Mouse (Mus musculus) intestine, postnatal 0 days (tissue): ENCODE results near the gene Rnf144a. TPM values are rescaled to one million over a fixed set of nuclear protein-coding genes. Genes with fewer than 3 reads are reported as not detected.

ENCODE experiments used
- ATAC-seq: fragments of 200-750 bp; cut with Nextera tagmentation; 2 replicates; pipeline ENCODE4 v1.8.0; 2017; ENCODE audit warnings: mild to moderate bottlenecking, moderate TSS enrichment, moderate library complexity
- H3K27ac ChIP-seq: fragments of 300-500 bp; sonication (generic); 2 replicates; pipeline ENCODE4 v1.5.1; 2014; ENCODE audit warnings: mild to moderate bottlenecking, low read depth, low read length, moderate library complexity
- H3K27me3 ChIP-seq: fragments of 300-500 bp; sonication (generic); replicated peaks from 2 replicates; pipeline ENCODE4 v1.6.1; 2014; ENCODE audit warnings: low read length, mixed read lengths; ENCODE audit not compliant: control insufficient read depth, insufficient read depth
- H3K36me3 ChIP-seq: fragments of 300-500 bp; sonication (generic); 2 replicates; pipeline ENCODE4 v1.6.1; 2014; ENCODE audit warnings: mild to moderate bottlenecking, moderate library complexity; ENCODE audit not compliant: control insufficient read depth, insufficient read depth
- H3K4me1 ChIP-seq: fragments of 300-500 bp; sonication (generic); replicated peaks from 2 replicates; pipeline ENCODE4 v1.6.1; 2014; ENCODE audit warnings: antibody characterized with exemption, low read length, mixed read lengths; ENCODE audit not compliant: control insufficient read depth, insufficient read depth
- H3K4me2 ChIP-seq: fragments of 300-500 bp; sonication (generic); replicated peaks from 2 replicates; pipeline ENCODE4 v1.6.1; 2014; ENCODE audit warnings: low read depth, mild to moderate bottlenecking, moderate library complexity
- H3K4me3 ChIP-seq: fragments of 300-500 bp; sonication (generic); 2 replicates; pipeline ENCODE4 v1.5.1; 2014; ENCODE audit warnings: low read depth, low read length
- H3K9ac ChIP-seq: fragments of 300-500 bp; sonication (generic); 2 replicates; pipeline ENCODE4 v1.6.1; 2014; ENCODE audit warnings: mild to moderate bottlenecking, low read depth, low read length
- H3K9me3 ChIP-seq: fragments of 300-500 bp; sonication (generic); 2 replicates; pipeline ENCODE4 v1.6.1; 2016; ENCODE audit warnings: mixed run types; ENCODE audit not compliant: control insufficient read depth
- CTCF ChIP-seq: sonication (generic); IDR thresholded peaks from 2 replicates; pipeline ENCODE4 v1.5.1; 2016; ENCODE audit warnings: low read depth, mild to moderate bottlenecking, control low read depth, antibody characterized with exemption, moderate library complexity
- WGBS: fragments of 180-500 bp; shearing (Covaris S2); extraction: QIAGEN DNeasy Blood & Tissue Kit; methylation state at CpG from one replicate; pipeline ENCODE4 v1.1.7; 2014; 5-methylcytosine and 5-hydroxymethylcytosine counted together
- polyA plus RNA-seq: library from polyadenylated mRNA; unstranded; fragments of >200 nt; fragmentation: Nextera tagmentation; extraction: Ambion mirVana; gene quantifications from 2 replicates; pipeline ENCODE4 v1.2.1, GENCODE M21; 2015

Gene Rnf144a
- 4.4 and 5.5 TPM in 2 replicates for polyA plus RNA-seq

DNA sequence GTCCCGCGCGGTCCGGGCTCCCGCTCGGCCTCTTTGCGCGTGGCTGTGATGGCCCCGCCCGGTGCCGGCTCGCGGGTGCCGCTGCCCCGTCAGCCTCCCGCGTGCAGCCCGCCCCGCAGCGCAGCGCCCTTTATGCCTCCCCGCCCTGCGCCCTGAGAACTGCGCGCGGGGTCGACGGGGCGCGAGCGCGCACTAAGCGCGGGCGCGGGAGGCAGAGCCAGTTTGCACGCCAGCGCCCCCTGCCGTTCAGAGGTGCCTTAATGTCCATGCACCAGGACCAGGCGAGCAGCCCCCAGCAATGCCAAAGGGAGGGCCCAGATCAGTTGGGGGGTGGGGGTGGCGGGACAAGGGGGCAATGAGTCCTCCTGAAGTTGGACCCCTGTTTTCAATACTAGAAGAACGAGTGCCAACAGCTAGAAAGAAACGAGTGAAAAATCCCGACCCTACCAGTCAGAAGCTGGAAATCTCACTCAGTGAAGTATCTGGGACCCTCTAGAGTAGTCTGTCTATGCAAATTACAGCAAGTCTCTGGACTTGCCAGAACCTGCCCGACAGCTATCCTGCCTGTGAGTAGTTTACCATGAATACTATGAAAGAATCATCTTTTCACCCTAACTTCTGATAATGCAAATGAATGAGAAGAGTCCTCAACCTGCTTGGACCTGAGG, at the start of gene Rnf144a:
TSS of gene Rnf144a (minus strand) at position 151 of the 668 bp plus-strand sequence.
- peak; percentile 84 for ATAC-seq
- H3K9me3 ChIP-seq = no peaks in the 10 kb centered on the region
- H3K27ac ChIP-seq = peak within 1 kb of the TSS; percentile 50; the same call in 1 of the 2 replicates
- H3K4me3 ChIP-seq = peak within 1 kb of the TSS; percentile 90
- TF ChIP-seq CTCF = peak; percentile 93
- H3K27me3 ChIP-seq = no peaks in the 10 kb centered on the region
- peak within 1 kb of the TSS; percentile 67 for H3K9ac ChIP-seq
- peak within 1 kb of the TSS; percentile 97 for H3K4me2 ChIP-seq
- H3K36me3 ChIP-seq = no peaks in the 10 kb centered on the region
- no peaks in the 10 kb centered on the region for H3K4me1 ChIP-seq
- under 1% methylated on average over 45 of the region's 45 CpGs for WGBS

DNA sequence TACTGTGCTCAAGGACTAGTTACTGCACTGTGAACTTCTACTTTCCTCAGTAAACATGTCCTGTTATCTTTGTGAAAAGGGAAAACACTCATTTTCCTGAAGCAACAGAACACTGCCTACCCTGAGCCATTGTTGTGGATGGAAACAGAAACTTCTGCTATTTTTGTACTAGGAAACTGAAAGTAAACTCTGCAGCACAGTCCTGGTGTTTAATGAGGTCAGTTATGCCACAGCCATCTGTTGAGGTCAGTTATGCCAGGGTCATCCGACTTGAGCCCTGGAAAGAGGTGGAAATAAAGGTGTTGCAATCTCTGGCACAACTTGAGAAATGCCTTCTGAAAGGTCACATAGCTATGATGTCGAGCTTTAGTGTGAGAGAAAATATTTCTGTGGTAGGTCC, 45.0 kb upstream of the Rnf144a start:
- Histone ChIP-seq H3K27ac (0 out of 2 replicates have a peak overlapping the region, but pooled peaks have one; percentile 57), H3K4me1 (peaks cover 4% of the 10 kb centered on the region; the same call in 1 of the 2 replicates), H3K9me3 (no peaks in the 10 kb centered on the region), H3K4me2 (no peak overlapping the region), H3K27me3 (no peaks in the 10 kb centered on the region), H3K4me3 (no peak overlapping the region), H3K9ac (no peak overlapping the region), H3K36me3 (no peaks in the 10 kb centered on the region)
- no peak for TF ChIP-seq CTCF
- WGBS = 29% methylated on average over 2 of the region's 2 CpGs
- peak; percentile 67 for ATAC-seq

DNA sequence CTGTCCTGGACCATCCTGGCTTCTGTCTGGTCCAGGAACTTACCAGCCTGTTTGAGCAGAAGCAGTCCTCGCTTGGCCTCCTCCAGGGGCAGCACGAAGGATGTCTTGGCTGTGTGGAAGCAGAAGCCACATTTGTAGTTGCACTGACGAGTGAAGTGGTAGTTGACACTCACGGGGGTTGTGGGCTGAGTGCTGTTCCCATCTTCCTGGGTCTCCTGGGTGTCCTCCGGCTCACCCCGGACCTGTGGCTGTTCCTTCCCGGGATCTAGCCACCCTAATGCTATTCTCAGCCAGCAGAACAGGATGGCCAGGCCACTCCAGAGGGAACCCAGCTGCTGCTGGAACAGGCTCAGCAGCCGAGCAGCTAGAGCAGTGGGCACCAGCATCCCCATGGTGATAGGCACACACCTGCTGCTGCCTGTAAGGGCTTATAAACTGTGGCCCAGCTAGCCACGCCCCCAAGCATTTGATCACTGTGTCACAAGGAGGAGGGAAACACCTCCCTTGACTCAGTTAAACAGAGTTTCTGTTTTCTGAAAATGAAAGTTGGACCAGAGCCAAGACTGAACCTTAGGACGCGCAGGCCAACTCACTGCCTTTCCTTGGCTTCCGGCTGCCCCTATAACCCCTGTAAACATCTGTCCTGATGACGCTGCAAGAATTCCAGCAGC, 41.1 kb upstream of the Rnf144a start, which contains the start of gene Rsad2:
TSS of gene Rsad2 (minus strand) at position 425 of the 671 bp plus-strand sequence.
- Histone ChIP-seq H3K4me1 (peaks cover 4% of the 10 kb centered on the region; the same call in 1 of the 2 replicates), H3K36me3 (no peaks in the 10 kb centered on the region), H3K9ac (peak within 1 kb of the TSS; percentile 8; the same call in 1 of the 2 replicates), H3K9me3 (no peaks in the 10 kb centered on the region), H3K4me3 (peak within 1 kb of the TSS; percentile 25), H3K27me3 (no peaks in the 10 kb centered on the region), H3K27ac (no peak within 1 kb of the TSS; the same call in 1 of the 2 replicates), H3K4me2 (peak within 1 kb of the TSS; percentile 60)
- ATAC-seq = peak; percentile 96
- no peak for TF ChIP-seq CTCF
- 24% methylated on average over 13 of the region's 13 CpGs for WGBS

DNA sequence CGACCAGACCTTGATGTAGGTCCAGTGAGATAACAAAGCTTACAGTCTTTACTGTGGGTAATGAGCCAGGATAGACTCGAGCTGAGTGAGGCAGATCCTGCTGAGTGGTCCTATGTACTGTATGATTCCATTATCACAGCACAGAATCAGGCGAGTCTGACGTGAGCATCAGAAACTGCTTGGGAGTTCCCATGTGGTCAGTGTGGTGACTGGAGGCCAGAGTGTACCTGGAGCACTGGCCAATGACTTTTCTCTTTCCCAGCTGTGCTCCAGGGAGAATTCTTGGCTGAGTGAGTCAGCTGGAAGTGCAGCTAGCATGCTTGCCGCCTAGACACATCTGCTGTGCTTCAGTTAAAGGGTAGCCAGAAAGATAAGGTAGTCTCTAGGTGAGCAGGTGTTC, 39.6 kb upstream of the Rnf144a start:
- no peak overlapping the region for H3K27ac ChIP-seq
- whole genome bisulfite sequencing = 41% methylated on average over 5 of the region's 5 CpGs
- H3K4me2 ChIP-seq = peak overlapping the region; percentile 38; the same call in 1 of the 2 replicates

DNA sequence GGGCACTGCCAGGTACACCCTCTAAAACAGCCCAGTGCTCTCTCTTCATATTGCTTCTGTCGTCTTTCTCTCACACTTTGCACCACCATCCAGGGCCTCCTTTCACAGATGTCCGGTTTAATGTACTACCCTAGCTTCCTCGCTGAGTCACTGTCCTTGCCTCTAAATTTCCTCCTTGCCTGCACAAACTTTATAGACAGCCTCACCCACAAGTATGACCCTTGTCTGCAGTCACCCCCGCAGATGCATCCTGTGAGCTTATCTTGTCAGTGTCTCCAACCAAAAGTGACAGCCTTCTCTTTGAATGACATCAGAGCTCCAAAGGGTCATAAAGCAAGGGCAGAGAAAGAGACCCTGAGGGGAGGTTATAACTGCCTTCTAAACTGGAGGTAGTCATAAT, 37.9 kb upstream of the Rnf144a start:
- no peak overlapping the region for H3K4me2 ChIP-seq
- H3K9ac ChIP-seq = no peak overlapping the region
- no peak overlapping the region for H3K27ac ChIP-seq
- ATAC-seq = no peak
- WGBS = 35% methylated on average over 4 of the region's 4 CpGs
- H3K4me1 ChIP-seq = peaks cover 4% of the 10 kb centered on the region; the same call in 1 of the 2 replicates
- no peaks in the 10 kb centered on the region for H3K27me3 ChIP-seq
- no peaks in the 10 kb centered on the region for H3K9me3 ChIP-seq
- no peak overlapping the region for H3K4me3 ChIP-seq
- no peak for TF ChIP-seq CTCF
- H3K36me3 ChIP-seq = no peaks in the 10 kb centered on the region

More for the DNA sequence above, 39.6 kb upstream of the Rnf144a start:
- Histone ChIP-seq H3K9me3 (no peaks in the 10 kb centered on the region), H3K4me3 (no peak overlapping the region), H3K4me1 (peaks cover 4% of the 10 kb centered on the region; the same call in 1 of the 2 replicates), H3K9ac (no peak overlapping the region), H3K27me3 (no peaks in the 10 kb centered on the region), H3K36me3 (no peaks in the 10 kb centered on the region)
- TF ChIP-seq CTCF = no peak
- peak; percentile 12; the same call in 1 of the 2 replicates for ATAC-seq

DNA sequence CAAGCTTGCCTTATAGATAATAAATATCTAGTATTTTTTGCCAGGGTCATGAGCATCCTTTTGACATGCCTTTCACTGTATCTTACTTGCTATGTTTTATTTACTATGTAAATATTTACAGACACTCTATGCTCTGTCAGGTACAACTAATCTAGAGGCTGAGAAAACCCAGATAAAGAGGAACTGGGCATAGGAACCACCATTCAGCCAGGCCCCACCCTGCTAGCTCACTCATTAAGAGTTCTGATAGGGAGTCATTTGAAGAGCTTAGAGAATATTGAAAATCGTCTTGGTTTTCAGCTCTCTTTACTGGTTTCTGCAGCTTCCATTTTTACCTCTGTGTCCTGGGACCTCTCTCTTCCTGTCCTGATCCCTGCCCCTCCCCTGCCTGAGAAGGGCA, 36.1 kb upstream of the Rnf144a start:
- no peaks in the 10 kb centered on the region for H3K36me3 ChIP-seq
- H3K4me2 ChIP-seq = no peak overlapping the region
- no peaks in the 10 kb centered on the region for H3K9me3 ChIP-seq
- 21% methylated on average over 1 of the region's 1 CpGs for WGBS
- ATAC-seq = no peak
- H3K4me1 ChIP-seq = peaks cover 3% of the 10 kb centered on the region; the same call in 1 of the 2 replicates
- no peak for TF ChIP-seq CTCF
- no peaks in the 10 kb centered on the region for H3K27me3 ChIP-seq
- H3K9ac ChIP-seq = no peak overlapping the region
- H3K4me3 ChIP-seq = no peak overlapping the region
- H3K27ac ChIP-seq = no peak overlapping the region
